Mouse (Mus musculus): ENCODE results near the gene Orai1. TPM values are rescaled to one million over a fixed set of nuclear protein-coding genes. Genes with fewer than 3 reads are reported as not detected.
"Not testable (repeated sequence)": the region's sequence is repeated elsewhere in the genome, so short reads cannot be mapped to it uniquely, and the experiment has no call there.

Orai1 gene
- 18.2 and 20.0 TPM in 2 replicates for polyA plus RNA-seq (2015; fragmentation: Nextera tagmentation; extraction: Ambion mirVana)

- Histone ChIP-seq H3K9ac (peak within 1 kb of the TSS; percentile 59), H3K36me3 (no peaks in the 10 kb centered on the region), H3K9me3 (no peaks in the 10 kb centered on the region), H3K4me3 (peak within 1 kb of the TSS; percentile 69), H3K4me1 (peaks cover 40% of the 10 kb centered on the region), H3K27me3 (no peaks in the 10 kb centered on the region), H3K27ac (peak within 1 kb of the TSS; percentile 95), H3K4me2 (peak within 1 kb of the TSS; percentile 70)
- under 1% methylated on average over 84 of the region's 106 CpGs for WGBS
- peak; percentile 94 for ATAC-seq (ENCODE audit: borderline replicate concordance, extremely low read depth, low FRiP score, low TSS enrichment)
These were observed at the start of gene Orai1 for GRCm38 (mm10) chr5:123014753-123015701. Gene Orai1 (plus strand): TSS chr5:123015074.

GRCm38 (mm10) chr5:122965427-122965826 lies 49.4 kb upstream of the Orai1 start:
- Histone ChIP-seq H3K4me2 (no peak overlapping the region), H3K27me3 (no peaks in the 10 kb centered on the region), H3K4me3 (no peak overlapping the region), H3K4me1 (0 out of 2 replicates have a peak, but pooled peaks cover 3% of the 10 kb centered on the region), H3K36me3 (no peaks in the 10 kb centered on the region), H3K9me3 (no peaks in the 10 kb centered on the region), H3K27ac (no peak overlapping the region), H3K9ac (no peak overlapping the region)
- 67% methylated on average over 11 of the region's 11 CpGs for WGBS
- ATAC-seq (ENCODE audit: borderline replicate concordance, extremely low read depth, low FRiP score, low TSS enrichment), result no peak

GRCm38 (mm10) chr5:122968322-122968721 lies 46.6 kb upstream of the Orai1 start:
- no peaks in the 10 kb centered on the region for H3K36me3 ChIP-seq
- no peak for ATAC-seq (ENCODE audit: borderline replicate concordance, extremely low read depth, low FRiP score, low TSS enrichment)
- no peak overlapping the region for H3K4me2 ChIP-seq
- no peak overlapping the region for H3K4me3 ChIP-seq
- 13% methylated on average over 4 of the region's 4 CpGs for WGBS
- 0 out of 2 replicates have a peak, but pooled peaks cover 3% of the 10 kb centered on the region for H3K4me1 ChIP-seq
- H3K27ac ChIP-seq, result no peak overlapping the region
- no peaks in the 10 kb centered on the region for H3K9me3 ChIP-seq
- no peak overlapping the region for H3K9ac ChIP-seq
- H3K27me3 ChIP-seq, result no peaks in the 10 kb centered on the region

- Histone ChIP-seq H3K27ac (no peak overlapping the region), H3K4me2 (no peak overlapping the region), H3K27me3 (no peaks in the 10 kb centered on the region), H3K4me3 (no peak overlapping the region), H3K36me3 (no peaks in the 10 kb centered on the region), H3K9ac (no peak overlapping the region), H3K9me3 (no peaks in the 10 kb centered on the region), H3K4me1 (0 out of 2 replicates have a peak, but pooled peaks cover 3% of the 10 kb centered on the region)
- ATAC-seq (ENCODE audit: borderline replicate concordance, extremely low read depth, low FRiP score, low TSS enrichment), result no peak
- WGBS, result 70% methylated on average over 5 of the region's 5 CpGs
These were observed 44.8 kb upstream of the Orai1 start for GRCm38 (mm10) chr5:122970056-122970455.

- no peak for ATAC-seq (ENCODE audit: borderline replicate concordance, extremely low read depth, low FRiP score, low TSS enrichment)
- no peaks in the 10 kb centered on the region for H3K27me3 ChIP-seq
- H3K27ac ChIP-seq, result no peak overlapping the region
- no peaks in the 10 kb centered on the region for H3K4me1 ChIP-seq
- H3K9ac ChIP-seq, result no peak overlapping the region
- H3K9me3 ChIP-seq, result no peaks in the 10 kb centered on the region
- no peak overlapping the region for H3K4me3 ChIP-seq
- H3K36me3 ChIP-seq, result no peaks in the 10 kb centered on the region
- H3K4me2 ChIP-seq, result no peak overlapping the region
- WGBS, result 83% methylated on average over 4 of the region's 4 CpGs
These were observed 43.4 kb upstream of the Orai1 start for GRCm38 (mm10) chr5:122971438-122971837.

GRCm38 (mm10) chr5:122972116-122972515 lies 42.8 kb upstream of the Orai1 start:
- no peaks in the 10 kb centered on the region for H3K36me3 ChIP-seq
- 75% methylated on average over 9 of the region's 9 CpGs for WGBS

GRCm38 (mm10) chr5:122974701-122975100 lies 40.2 kb upstream of the Orai1 start:
- not testable (repeated sequence) for H3K9me3 ChIP-seq; H3K27ac ChIP-seq; ATAC-seq (ENCODE audit: borderline replicate concordance, extremely low read depth, low FRiP score, low TSS enrichment); H3K4me3 ChIP-seq; H3K4me1 ChIP-seq; H3K4me2 ChIP-seq; H3K27me3 ChIP-seq; H3K9ac ChIP-seq; H3K36me3 ChIP-seq
- WGBS, result 88% methylated on average over 4 of the region's 4 CpGs

More at GRCm38 (mm10) chr5:122972116-122972515, 42.8 kb upstream of the Orai1 start:
- H3K9ac ChIP-seq, result no peak overlapping the region
- H3K4me2 ChIP-seq, result no peak overlapping the region
- no peak overlapping the region for H3K27ac ChIP-seq
- no peak overlapping the region for H3K4me3 ChIP-seq
- no peaks in the 10 kb centered on the region for H3K9me3 ChIP-seq
- no peak for ATAC-seq (ENCODE audit: borderline replicate concordance, extremely low read depth, low FRiP score, low TSS enrichment)
- no peaks in the 10 kb centered on the region for H3K27me3 ChIP-seq
- H3K4me1 ChIP-seq, result no peaks in the 10 kb centered on the region

GRCm38 (mm10) chr5:122978970-122979369 lies 35.9 kb upstream of the Orai1 start:
- no peaks in the 10 kb centered on the region for H3K9me3 ChIP-seq
- no peak overlapping the region for H3K9ac ChIP-seq
- no peak overlapping the region for H3K4me3 ChIP-seq
- no peak for ATAC-seq (ENCODE audit: borderline replicate concordance, extremely low read depth, low FRiP score, low TSS enrichment)
- H3K36me3 ChIP-seq, result no peaks in the 10 kb centered on the region
- no peaks in the 10 kb centered on the region for H3K27me3 ChIP-seq
- H3K4me1 ChIP-seq, result no peaks in the 10 kb centered on the region
- no peak overlapping the region for H3K4me2 ChIP-seq
- H3K27ac ChIP-seq, result no peak overlapping the region
- WGBS, result 73% methylated on average over 8 of the region's 8 CpGs

GRCm38 (mm10) chr5:122984483-122984882 lies 30.4 kb upstream of the Orai1 start:
- 88% methylated on average over 5 of the region's 5 CpGs for WGBS
- H3K9me3 ChIP-seq, result no peaks in the 10 kb centered on the region
- H3K4me3 ChIP-seq, result no peak overlapping the region
- no peaks in the 10 kb centered on the region for H3K27me3 ChIP-seq
- no peak overlapping the region for H3K27ac ChIP-seq
- no peak overlapping the region for H3K9ac ChIP-seq
- H3K4me2 ChIP-seq, result no peak overlapping the region
- H3K36me3 ChIP-seq, result no peaks in the 10 kb centered on the region
- no peak for ATAC-seq (ENCODE audit: borderline replicate concordance, extremely low read depth, low FRiP score, low TSS enrichment)
- H3K4me1 ChIP-seq, result peaks cover 20% of the 10 kb centered on the region

GRCm38 (mm10) chr5:122985276-122985675 lies 29.6 kb upstream of the Orai1 start:
- Histone ChIP-seq H3K27ac (no peak overlapping the region), H3K4me1 (peaks cover 26% of the 10 kb centered on the region), H3K4me2 (no peak overlapping the region), H3K9me3 (no peaks in the 10 kb centered on the region), H3K36me3 (no peaks in the 10 kb centered on the region), H3K9ac (no peak overlapping the region), H3K4me3 (no peak overlapping the region), H3K27me3 (no peaks in the 10 kb centered on the region)
- no peak for ATAC-seq (ENCODE audit: borderline replicate concordance, extremely low read depth, low FRiP score, low TSS enrichment)
- WGBS, result 74% methylated on average over 3 of the region's 3 CpGs

- no peak overlapping the region for H3K9ac ChIP-seq
These were observed 28.8 kb upstream of the Orai1 start for GRCm38 (mm10) chr5:122986091-122986493.

More at GRCm38 (mm10) chr5:122986091-122986493, 28.8 kb upstream of the Orai1 start:
- peaks cover 34% of the 10 kb centered on the region for H3K4me1 ChIP-seq
- H3K4me2 ChIP-seq, result peak overlapping the region; percentile 95
- no peak for ATAC-seq (ENCODE audit: borderline replicate concordance, extremely low read depth, low FRiP score, low TSS enrichment)
- no peaks in the 10 kb centered on the region for H3K27me3 ChIP-seq
- no peak overlapping the region for H3K27ac ChIP-seq
- H3K36me3 ChIP-seq, result no peaks in the 10 kb centered on the region
- 50% methylated on average over 8 of the region's 8 CpGs for WGBS
- H3K4me3 ChIP-seq, result no peak overlapping the region
- H3K9me3 ChIP-seq, result no peaks in the 10 kb centered on the region

Measured in lung, embryonic 15.5 days (tissue).